Mouse (Mus musculus) heart, postnatal 0 days (tissue): ENCODE data around the gene Nat8f2. TPM values are rescaled to one million over a fixed set of nuclear protein-coding genes. Genes with fewer than 3 reads are reported as not detected.
"Not testable (repeated sequence)": the region's sequence is repeated elsewhere in the genome, so short reads cannot be mapped to it uniquely, and the experiment has no call there.

ENCODE experiments used
- ATAC-seq: fragments of 200-750 bp; cut with Nextera tagmentation; 2 replicates; pipeline ENCODE4 v1.8.0; 2017; ENCODE audit warnings: low read depth, moderate number of reproducible peaks, moderate library complexity; ENCODE audit not compliant: insufficient read depth
- DNase-seq: peaks from one replicate; pipeline ENCODE4 v3.0.0-alpha.2; 2016; ENCODE audit warnings: low spot score
- H3K27ac ChIP-seq: fragments of 300-500 bp; sonication (generic); 2 replicates; pipeline ENCODE4 v1.5.1; 2014; ENCODE audit warnings: low read depth, mild to moderate bottlenecking
- H3K27me3 ChIP-seq: fragments of 300-500 bp; sonication (generic); 2 replicates; pipeline ENCODE4 v1.6.1; 2014; ENCODE audit warnings: low read length, mixed read lengths; ENCODE audit not compliant: control insufficient read depth, insufficient read depth
- H3K36me3 ChIP-seq: fragments of 300-500 bp; sonication (generic); replicated peaks from 2 replicates; pipeline ENCODE4 v1.6.1; 2014; ENCODE audit warnings: low read length, mixed read lengths; ENCODE audit not compliant: control insufficient read depth, insufficient read depth
- H3K4me1 ChIP-seq: fragments of 300-500 bp; sonication (generic); 2 replicates; pipeline ENCODE4 v1.6.1; 2014; ENCODE audit warnings: antibody characterized with exemption; ENCODE audit not compliant: control insufficient read depth, insufficient read depth
- H3K4me2 ChIP-seq: fragments of 300-500 bp; sonication (generic); 2 replicates; pipeline ENCODE4 v1.6.1; 2014; ENCODE audit warnings: low read depth, mild to moderate bottlenecking, low read length, moderate library complexity
- H3K4me3 ChIP-seq: fragments of 300-500 bp; sonication (generic); 2 replicates; pipeline ENCODE4 v1.5.1; 2014; ENCODE audit warnings: low read depth, low read length
- H3K9ac ChIP-seq: fragments of 300-500 bp; sonication (generic); replicated peaks from 2 replicates; pipeline ENCODE4 v1.6.1; 2014; ENCODE audit warnings: low read depth, low read length, mixed read lengths
- H3K9me3 ChIP-seq: fragments of 300-500 bp; sonication (generic); replicated peaks from 2 replicates; pipeline ENCODE4 v1.6.1; 2016; ENCODE audit warnings: low read length; ENCODE audit not compliant: control insufficient read depth
- CTCF ChIP-seq: IDR thresholded peaks from 2 replicates; pipeline ENCODE4 v1.5.1; 2016; ENCODE audit warnings: antibody characterized with exemption, control low read depth, low read depth
- EP300 ChIP-seq: IDR thresholded peaks from 2 replicates; pipeline ENCODE4 v1.6.1; 2016; ENCODE audit warnings: antibody characterized with exemption, low read depth
- WGBS: fragments of 180-500 bp; shearing (Covaris S2); extraction: QIAGEN DNeasy Blood & Tissue Kit; methylation state at CpG from one replicate; pipeline ENCODE4 v1.1.7; 2014; 5-methylcytosine and 5-hydroxymethylcytosine counted together
- polyA plus RNA-seq: library from polyadenylated mRNA; unstranded; fragments of >200 nt; fragmentation: Nextera tagmentation; extraction: Ambion mirVana; gene quantifications from 2 replicates; pipeline ENCODE4 v1.2.1, GENCODE M21; 2015
- total RNA-seq: library from RNA; depleted of rRNA; stranded (reverse); fragments of >200 nt; gene quantifications from 2 replicates; pipeline ENCODE4 v1.2.3, GENCODE M21; 2014; ENCODE audit warnings: low replicate concordance

The Nat8f2 gene
- total and polyA plus RNA-seq, 2 experiments from 2014 or later: not detected

- WGBS: 68% methylated on average over 25 of the region's 25 CpGs
- H3K4me1 ChIP-seq, ATAC-seq, H3K4me2 ChIP-seq, H3K9ac ChIP-seq, H3K4me3 ChIP-seq, DNase-seq, H3K9me3 ChIP-seq, H3K36me3 ChIP-seq, H3K27me3 ChIP-seq, H3K27ac ChIP-seq: not testable (repeated sequence)
- TF ChIP-seq CTCF: peak; percentile 42
Measured at GRCm38 (mm10) chr6:85895061-85895648, 26.2 kb upstream of the Nat8f2 start.

GRCm38 (mm10) chr6:85888961-85889360 lies 20.0 kb upstream of the Nat8f2 start:
- no peak for TF ChIP-seq CTCF
- no peak for TF ChIP-seq EP300
- ATAC-seq: no peak
- WGBS: 86% methylated on average over 2 of the region's 2 CpGs
- no peaks in the 10 kb centered on the region for H3K27me3 ChIP-seq
- no peaks in the 10 kb centered on the region for H3K36me3 ChIP-seq
- H3K4me3 ChIP-seq: no peak overlapping the region
- H3K4me1 ChIP-seq: no peaks in the 10 kb centered on the region
- no peak for DNase-seq
- H3K9ac ChIP-seq: no peak overlapping the region
- peaks cover 8% of the 10 kb centered on the region; the same call in 1 of the 2 replicates for H3K9me3 ChIP-seq
- no peak overlapping the region for H3K4me2 ChIP-seq
- H3K27ac ChIP-seq: no peak overlapping the region

- Histone ChIP-seq H3K4me3 (no peak overlapping the region), H3K9me3 (peaks cover 15% of the 10 kb centered on the region), H3K4me1 (no peaks in the 10 kb centered on the region), H3K4me2 (no peak overlapping the region), H3K27me3 (no peaks in the 10 kb centered on the region), H3K9ac (no peak overlapping the region), H3K27ac (no peak overlapping the region), H3K36me3 (no peaks in the 10 kb centered on the region)
- ATAC-seq (no peak), DNase-seq (no peak)
- 79% methylated on average over 1 of the region's 1 CpGs for WGBS
- TF ChIP-seq CTCF: no peak
- no peak for TF ChIP-seq EP300
Measured at GRCm38 (mm10) chr6:85884311-85884710, 15.4 kb upstream of the Nat8f2 start.

GRCm38 (mm10) chr6:85883246-85883645 lies 14.3 kb upstream of the Nat8f2 start:
- not testable (repeated sequence) for H3K9ac ChIP-seq, H3K4me3 ChIP-seq, DNase-seq, H3K4me1 ChIP-seq, H3K27me3 ChIP-seq, H3K36me3 ChIP-seq, ATAC-seq, H3K27ac ChIP-seq, H3K4me2 ChIP-seq
- WGBS: 91% methylated on average over 9 of the region's 9 CpGs
- peaks cover 15% of the 10 kb centered on the region for H3K9me3 ChIP-seq

GRCm38 (mm10) chr6:85867726-85868690 lies 950 bp downstream of the Nat8f2 start:
- H3K36me3 ChIP-seq: no peaks in the 10 kb centered on the region
- H3K9ac ChIP-seq: no peak overlapping the region
- H3K27ac ChIP-seq: no peak overlapping the region
- DNase-seq: no peak
- no peaks in the 10 kb centered on the region for H3K27me3 ChIP-seq
- no peak for TF ChIP-seq CTCF
- no peak overlapping the region for H3K4me2 ChIP-seq
- 55% methylated on average over 8 of the region's 8 CpGs for WGBS
- no peak for ATAC-seq
- H3K9me3 ChIP-seq: no peaks in the 10 kb centered on the region
- H3K4me3 ChIP-seq: no peak overlapping the region
- H3K4me1 ChIP-seq: no peaks in the 10 kb centered on the region

- not testable (repeated sequence) for ATAC-seq, H3K9me3 ChIP-seq, H3K4me3 ChIP-seq, H3K4me2 ChIP-seq, H3K27me3 ChIP-seq, H3K9ac ChIP-seq, DNase-seq, H3K36me3 ChIP-seq, H3K27ac ChIP-seq, H3K4me1 ChIP-seq
- 20% methylated on average over 1 of the region's 1 CpGs for WGBS
Measured at GRCm38 (mm10) chr6:85866995-85867394, 2.0 kb downstream of the Nat8f2 start.

- WGBS: 82% methylated on average over 3 of the region's 3 CpGs
- not testable (repeated sequence) for H3K9me3 ChIP-seq, H3K36me3 ChIP-seq, H3K27ac ChIP-seq, H3K9ac ChIP-seq, DNase-seq, ATAC-seq, H3K4me2 ChIP-seq, H3K4me1 ChIP-seq, H3K4me3 ChIP-seq, H3K27me3 ChIP-seq
Measured at GRCm38 (mm10) chr6:85866166-85866565, 2.8 kb downstream of the Nat8f2 start.

GRCm38 (mm10) chr6:85864900-85865639 lies 3.9 kb downstream of the Nat8f2 start:
- H3K4me2 ChIP-seq, H3K4me3 ChIP-seq, H3K36me3 ChIP-seq, H3K27me3 ChIP-seq, ATAC-seq, H3K9ac ChIP-seq, DNase-seq, H3K9me3 ChIP-seq, H3K27ac ChIP-seq, H3K4me1 ChIP-seq: not testable (repeated sequence)
- 75% methylated on average over 5 of the region's 7 CpGs for WGBS
